Mouse (Mus musculus): ENCODE measurements around the gene Fbxo24. TPM values are rescaled to one million over a fixed set of nuclear protein-coding genes. Genes with fewer than 3 reads are reported as not detected.

The Fbxo24 gene
- 0.73 TPM for polyA plus RNA-seq (2017; shearing (Covaris generic))

GRCm38 (mm10) chr5:137628498-137629305 lies at the start of gene Fbxo24, which contains the start of the genes Lrch4 and Gm20605:
Gene Fbxo24 (minus strand): TSS chr5:137629002.
Gene Lrch4 (plus strand): TSS chr5:137629121.
Gene Gm20605 (plus strand): TSS chr5:137629175.

DNA sequence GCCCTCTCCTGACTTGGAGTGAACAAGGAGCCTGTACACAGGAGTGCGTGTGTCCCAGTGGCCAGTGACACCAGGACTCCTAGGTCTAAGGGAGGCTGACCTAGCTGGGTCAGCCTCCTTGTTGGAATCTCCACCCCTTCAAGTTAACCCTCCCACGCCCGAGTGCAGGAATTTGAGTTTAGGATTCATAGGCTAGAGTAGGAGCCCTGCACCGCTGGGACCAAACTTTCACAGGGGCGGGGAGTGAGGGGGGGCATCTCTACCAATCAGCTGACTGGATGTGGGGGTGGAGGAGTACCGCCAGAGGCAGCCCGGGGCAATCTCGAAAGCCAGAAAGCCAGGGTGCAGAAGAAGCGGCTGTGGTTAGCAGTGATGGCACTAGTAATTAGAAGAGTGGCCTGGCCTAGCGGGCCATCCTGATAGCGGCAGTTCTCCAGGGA lies 16.9 kb upstream of the Fbxo24 start, which contains the start of gene Irs3:
Irs3 (minus strand) TSS at position 63 of the 440 bp plus-strand sequence.

DNA sequence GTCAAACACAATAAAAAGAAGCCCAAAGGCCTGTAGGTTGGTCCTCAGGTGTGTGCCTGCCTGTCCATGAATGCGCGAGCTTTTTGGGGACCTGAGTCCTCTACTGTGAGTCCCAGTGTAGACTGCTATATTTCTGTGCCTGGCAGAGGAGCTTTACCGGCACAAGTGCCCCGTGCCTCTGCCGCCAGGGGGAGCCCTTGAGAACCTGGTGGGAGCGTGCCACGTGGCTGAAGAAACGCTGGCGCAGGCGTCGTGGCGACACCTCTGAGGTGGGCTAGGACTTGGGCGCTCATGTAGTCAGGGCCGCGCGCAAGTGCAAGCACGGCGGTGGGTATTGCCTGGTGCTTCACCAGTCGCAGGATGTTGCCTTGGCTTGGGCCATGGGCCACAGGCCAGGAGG lies 12.3 kb upstream of the Fbxo24 start, which contains the start of gene Sap25:
Sap25 (plus strand) TSS at position 281 of the 400 bp plus-strand sequence.

GRCm38 (mm10) chr5:137613550-137613949 lies 15.3 kb downstream of the Fbxo24 start, which contains the start of gene Pcolce:
Gene Pcolce (minus strand): TSS chr5:137613784.

GRCm38 (mm10) chr5:137600619-137601364 lies 28.0 kb downstream of the Fbxo24 start, which contains the start of gene Mospd3:
Gene Mospd3 (minus strand): TSS chr5:137601058.

DNA sequence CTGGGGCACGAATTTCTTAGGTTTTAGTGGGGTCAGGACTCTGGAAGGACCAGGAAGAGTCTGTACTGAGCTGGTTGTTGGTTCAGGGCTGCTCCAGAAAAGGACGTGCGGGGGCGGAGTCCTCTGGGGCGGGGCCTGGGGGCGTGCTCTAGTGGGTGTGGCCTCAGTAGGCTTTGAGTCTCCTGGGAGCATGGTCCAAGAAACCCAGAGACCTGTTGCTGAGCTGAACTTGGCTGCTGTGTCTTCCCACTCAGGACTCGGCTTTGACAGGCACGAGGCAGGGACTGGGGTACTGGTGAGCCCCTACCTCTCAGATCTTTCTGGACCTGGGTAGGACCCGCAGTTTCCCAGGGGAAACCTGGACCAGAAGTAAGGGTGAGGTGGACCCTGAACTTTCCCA lies 59.1 kb downstream of the Fbxo24 start, which contains the start of gene Tfr2:
Tfr2 (plus strand) TSS at position 176 of the 400 bp plus-strand sequence.

Other genes starting within 250 kb of the Fbxo24 start
- 0.36 TPM for gene Zan, start 151.9 kb downstream of the Fbxo24 start, polyA plus RNA-seq (2017; shearing (Covaris generic))
- gene Pop7, start 126.5 kb downstream of the Fbxo24 start, polyA plus RNA-seq (2017; shearing (Covaris generic)): 43.3 TPM
- gene Gigyf1, start 110.5 kb downstream of the Fbxo24 start, polyA plus RNA-seq (2017; shearing (Covaris generic)): 19.5 TPM
- not detected for gene Epo, start 95.8 kb downstream of the Fbxo24 start, polyA plus RNA-seq (2017; shearing (Covaris generic))
- 311 TPM for gene Gnb2, start 95.5 kb downstream of the Fbxo24 start, polyA plus RNA-seq (2017; shearing (Covaris generic))
- gene Actl6b, start 75.5 kb downstream of the Fbxo24 start, polyA plus RNA-seq (2017; shearing (Covaris generic)): not detected
- gene Tfr2, start 59.2 kb downstream of the Fbxo24 start, polyA plus RNA-seq (2017; shearing (Covaris generic)): 1.1 TPM
- 95.7 TPM for gene Mospd3, start 27.9 kb downstream of the Fbxo24 start, polyA plus RNA-seq (2017; shearing (Covaris generic))
- gene Pcolce, start 15.2 kb downstream of the Fbxo24 start, polyA plus RNA-seq (2017; shearing (Covaris generic)): 2.3 TPM
- 319 TPM for gene Lrch4, start 119 bp upstream of the Fbxo24 start, polyA plus RNA-seq (2017; shearing (Covaris generic))
- 77.8 TPM for gene Gm20605, start 173 bp upstream of the Fbxo24 start, polyA plus RNA-seq (2017; shearing (Covaris generic))
- 139 TPM for gene Sap25, start 12.3 kb upstream of the Fbxo24 start, polyA plus RNA-seq (2017; shearing (Covaris generic))
- gene Irs3, start 16.7 kb upstream of the Fbxo24 start, polyA plus RNA-seq (2017; shearing (Covaris generic)): not detected
- 28.0 TPM for gene Agfg2, start 55.7 kb upstream of the Fbxo24 start, polyA plus RNA-seq (2017; shearing (Covaris generic))
- gene Nyap1, start 112.6 kb upstream of the Fbxo24 start, polyA plus RNA-seq (2017; shearing (Covaris generic)): 1.9 TPM
- gene Tsc22d4, start 116.7 kb upstream of the Fbxo24 start, polyA plus RNA-seq (2017; shearing (Covaris generic)): 387 TPM
- 122 TPM for gene Ppp1r35, start 149.8 kb upstream of the Fbxo24 start, polyA plus RNA-seq (2017; shearing (Covaris generic))
- gene Mepce, start 158.7 kb upstream of the Fbxo24 start, polyA plus RNA-seq (2017; shearing (Covaris generic)): 40.7 TPM
- 13.9 TPM for gene Zcwpw1, start 158.8 kb upstream of the Fbxo24 start, polyA plus RNA-seq (2017; shearing (Covaris generic))
- 1.4 TPM for gene Pilra, start 207.3 kb upstream of the Fbxo24 start, polyA plus RNA-seq (2017; shearing (Covaris generic))
- 2.1 TPM for gene Pilrb1, start 229.1 kb upstream of the Fbxo24 start, polyA plus RNA-seq (2017; shearing (Covaris generic))
- gene Pilrb2, start 242.8 kb upstream of the Fbxo24 start, polyA plus RNA-seq (2017; shearing (Covaris generic)): 0.65 TPM